18 mouse cellular contexts compared by ENCODE assay signal in genomic region chr5:143608175-143608574, GRCm38 (mm10). TPM values are rescaled to one million over a fixed set of nuclear protein-coding genes. Genes with fewer than 3 reads are reported as not detected.
DNase-seq lines count a peak whose midpoint lies in the region; TF ChIP-seq lines count a peak whose summit lies in the region.
"Had no signal": no experiment of that assay in that cellular context is flagged by ENCODE, and none has a peak within 500 bp of the region (broad histone marks: within the 10 kb centered on the region; RNA-seq: fewer than 3 reads in every experiment).

No protein-coding gene starts in this region.

- no peak overlapping the region for H3K4me3 ChIP-seq in layer of hippocampus, adult 2 months
- H3K4me3 ChIP-seq: embryonic facial prominence, embryonic 15.5 days; gastrocnemius, adult 2 months; heart, embryonic 10.5 days; limb, embryonic 15.5 days; liver, embryonic 15.5 days had no signal

- peak overlapping the region; percentile 59; the same call in 1 of the 2 replicates for H3K27ac ChIP-seq in layer of hippocampus, adult 2 months
- H3K27ac ChIP-seq: embryonic facial prominence, embryonic 15.5 days; gastrocnemius, adult 2 months; heart, embryonic 10.5 days; limb, embryonic 15.5 days; liver, embryonic 15.5 days; stomach, postnatal 0 days had no signal

- no peak for TF ChIP-seq CTCF in layer of hippocampus, adult 2 months (conservative IDR thresholded peaks at IDR 0.05)

- intact Hi-C loops in left cerebral cortex, postnatal 36 days (cut with DNase I): no loop called here

- DNase-seq in left cerebral cortex, postnatal 36 days (ENCODE audit: low spot score in 2 of 2): peak; percentile 41 to 43
- DNase-seq in left cerebral cortex, adult 18-20 months (ENCODE audit: low spot score in 2 of 2): no peak
- peak; percentile 29 to 62 for DNase-seq in layer of hippocampus, adult 2 months (ENCODE audit: low spot score in 2 of 2)
- peak; percentile 34 to 45 for DNase-seq in layer of hippocampus, postnatal 36 days
- DNase-seq in kidney, postnatal 10 days: no peak
- no peak for DNase-seq in lung, postnatal 10 days
- no peak for DNase-seq in ovary, adult 18-20 months (ENCODE audit: low spot score)
- DNase-seq: adrenal gland, adult 2 months; cerebellum, adult 11 months; cerebellum, postnatal 25 days; gastrocnemius, adult 2 months; kidney, adult 2 months; kidney, postnatal 14 days had no signal

RNA-seq across cellular contexts. Expression of gene Cyth3, which starts 14.1 kb away (rescaled TPM):
- total RNA-seq in left cerebral cortex, postnatal 36 days (2021): 10 to 100 TPM; 37.4 to 39.6 TPM
- total RNA-seq in left cerebral cortex, adult 18-20 months (2021): 10 to 100 TPM; 31.2 to 34.7 TPM
- 10 to 100 TPM; 43.7 to 46.1 TPM for total RNA-seq in layer of hippocampus, adult 2 months (2021)
- 10 to 100 TPM; 44.2 to 48.6 TPM for total RNA-seq in layer of hippocampus, postnatal 36 days (2021)

Comparison
In these comparisons a context has a peak if more than half of its experiments do, and no peak if none do; other contexts are left out.
1. DNase-seq: peak in left cerebral cortex, postnatal 36 days (2 of 2), layer of hippocampus, adult 2 months (2 of 2) and layer of hippocampus, postnatal 36 days (2 of 2); none in left cerebral cortex, adult 18-20 months (0 of 2), kidney, postnatal 10 days (single experiment), lung, postnatal 10 days (single experiment) and ovary, adult 18-20 months (single experiment).